Mouse (Mus musculus) embryo, embryonic 10.5 days (tissue): ENCODE results near the gene Prdm2.
A peak's percentile ranks its signal among the peaks of the same experiment; 100 is the strongest.

Source experiments
- DNase-seq: peaks from one replicate; pipeline ENCODE4 v3.0.0-alpha.2; 2015; ENCODE audit warnings: low spot score

The Prdm2 gene

DNA sequence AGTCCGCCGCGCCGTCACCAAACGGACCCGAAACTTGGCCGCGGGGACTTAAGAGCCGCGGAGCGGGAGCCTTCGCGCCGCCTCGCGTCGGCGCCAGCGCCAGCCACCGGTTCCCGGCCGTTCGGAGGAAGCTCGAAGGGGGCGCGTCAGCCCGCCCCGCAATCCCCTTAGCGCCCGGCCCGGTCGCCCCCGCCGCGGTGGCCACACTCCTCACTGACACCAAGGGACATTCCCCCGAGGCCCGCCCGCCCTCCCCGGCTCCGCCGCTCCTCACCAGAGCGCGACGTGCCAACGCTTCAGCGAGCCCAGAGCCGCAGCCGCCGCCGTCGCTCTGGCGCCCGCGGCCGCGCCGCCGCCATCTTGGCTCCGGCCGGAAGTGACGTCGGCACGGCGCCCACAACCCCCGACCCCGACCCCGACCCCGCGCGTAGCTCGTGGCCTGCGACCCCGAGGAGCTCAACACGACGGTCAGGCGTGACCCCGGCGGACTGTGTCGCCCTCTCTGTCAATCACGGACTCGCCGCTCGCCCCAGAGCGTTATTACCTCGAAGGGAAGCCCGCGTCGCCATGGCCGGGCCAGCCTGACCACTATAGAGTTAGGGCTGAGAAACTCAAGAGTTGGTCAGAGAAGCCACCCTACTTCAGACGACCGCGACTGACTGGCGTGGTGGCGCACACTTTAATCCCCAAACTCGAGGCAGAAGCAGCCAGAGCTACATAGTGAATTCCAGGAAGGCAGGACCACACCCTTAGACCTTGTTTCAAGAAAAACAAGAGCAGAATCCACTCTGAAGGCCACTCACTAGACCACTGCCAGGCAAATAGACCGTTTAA, at the start of gene Prdm2:
Prdm2 (minus strand) TSS at position 655 of the 834 bp plus-strand sequence.
- DNase-seq, result peak; percentile 81

GRCm38 (mm10) chr4:143259718-143260349, 47.0 kb upstream of the Prdm2 start:
- DNase-seq, result peak; percentile 46

DNA sequence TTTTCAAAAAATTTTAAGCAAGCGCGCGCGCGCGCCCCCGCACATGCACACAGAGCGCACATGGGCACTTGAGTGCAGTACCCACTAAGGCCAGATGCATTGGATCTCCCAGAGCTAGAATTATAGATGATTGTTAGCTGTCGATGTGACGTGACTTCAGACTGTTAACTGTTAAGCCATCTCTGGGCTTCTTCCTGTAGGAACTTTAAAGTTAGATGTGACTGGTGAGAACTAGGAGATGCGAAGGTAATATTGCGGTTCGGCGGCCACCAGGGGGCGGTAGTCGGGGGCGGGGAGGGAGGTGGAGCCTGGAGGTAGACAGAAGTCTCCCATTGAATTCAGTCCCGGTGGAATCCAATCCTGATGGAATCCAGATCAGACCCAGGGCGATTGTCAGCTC, 45.7 kb upstream of the Prdm2 start:
- peak; percentile 71 for DNase-seq

DNA sequence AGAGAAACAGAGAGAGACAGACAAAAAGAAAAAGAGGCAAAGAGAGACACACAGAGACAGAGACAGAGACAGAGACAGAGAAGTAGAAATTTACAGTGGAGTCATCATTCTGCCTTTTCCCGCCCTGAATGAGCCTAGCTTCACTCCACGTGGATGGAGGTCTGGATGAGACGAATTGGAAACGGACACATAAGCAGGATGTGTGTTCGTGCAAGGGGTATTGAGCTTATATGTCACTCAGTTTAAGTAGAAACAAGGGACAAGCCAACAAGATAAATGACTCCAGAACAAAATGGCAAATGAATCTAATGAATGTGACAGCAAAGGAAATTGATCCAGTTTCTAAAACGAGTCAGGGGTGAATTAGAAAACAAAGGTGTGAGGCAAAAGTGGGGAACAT, 45.2 kb upstream of the Prdm2 start:
- peak; percentile 17 for DNase-seq

DNA sequence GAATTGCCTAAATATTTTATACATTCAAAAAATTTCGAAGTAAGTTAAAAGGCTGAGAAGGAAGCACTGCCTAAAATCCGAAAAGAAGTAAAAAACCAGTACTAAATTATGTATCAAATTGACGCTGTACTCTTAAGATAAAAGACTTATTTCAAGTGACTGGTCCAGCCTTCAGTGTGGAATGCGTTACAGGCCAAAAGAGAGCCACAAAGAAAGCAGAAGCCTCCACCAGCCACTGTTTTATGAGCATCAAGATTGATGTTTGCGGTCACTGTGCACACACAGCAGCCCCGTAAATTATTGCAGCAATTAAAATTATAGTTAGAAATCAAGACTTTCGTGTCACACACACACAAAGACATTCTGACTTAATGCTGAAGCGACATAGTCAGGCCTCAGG, 42.7 kb upstream of the Prdm2 start:
- peak; percentile 22 for DNase-seq

DNA sequence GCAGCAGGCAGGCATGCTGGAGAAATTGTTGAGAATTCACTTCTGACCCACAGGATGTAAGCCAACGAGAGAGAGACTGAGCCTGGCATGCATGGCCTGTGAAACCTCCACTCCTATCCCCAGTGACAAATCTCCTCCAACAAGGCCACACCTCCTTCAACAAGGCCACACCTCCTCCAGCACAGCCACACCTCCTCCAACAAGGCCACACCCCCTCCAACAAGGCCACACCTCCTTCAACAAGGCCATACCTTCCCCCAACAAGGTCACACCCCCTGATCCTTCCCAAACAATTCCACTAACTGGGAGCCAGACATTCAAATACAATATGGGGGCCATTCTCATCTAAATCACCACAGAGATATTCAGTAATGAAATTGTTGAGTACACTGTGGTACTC, 40.6 kb upstream of the Prdm2 start:
- no peak for DNase-seq

GRCm38 (mm10) chr4:143248050-143248449, 35.3 kb upstream of the Prdm2 start:
- no peak for DNase-seq

GRCm38 (mm10) chr4:143241294-143241693, 28.5 kb upstream of the Prdm2 start:
- no peak for DNase-seq

DNA sequence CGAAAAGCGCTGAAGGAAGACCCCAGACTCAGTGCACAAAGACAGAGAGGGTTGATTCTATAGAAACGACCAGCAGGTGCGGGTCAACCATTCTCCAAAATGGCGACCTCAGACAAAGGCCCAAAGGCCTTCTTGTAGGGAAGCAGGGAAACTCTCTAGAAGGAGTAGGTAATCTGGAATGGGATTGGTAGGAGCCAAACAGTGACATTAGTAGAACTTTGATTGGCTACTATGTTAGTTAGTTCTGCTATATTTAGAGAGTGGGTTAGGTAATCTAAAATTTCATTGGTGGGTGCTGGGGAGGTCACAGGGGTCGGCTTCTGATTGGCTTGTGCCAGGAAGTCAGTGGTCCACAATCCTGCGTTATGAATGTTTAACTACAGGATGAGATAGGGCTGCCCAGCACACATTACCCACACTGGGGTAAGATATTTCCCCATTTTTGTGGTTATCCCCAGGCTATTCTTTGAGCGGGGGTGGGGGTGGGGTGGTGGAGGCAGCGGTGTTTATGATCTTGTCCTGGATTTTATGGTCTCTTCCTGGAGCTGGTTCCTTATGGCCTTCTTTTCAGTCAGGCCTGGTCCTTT, 26.9 kb upstream of the Prdm2 start:
- no peak for DNase-seq

- no peak for DNase-seq
Observed at GRCm38 (mm10) chr4:143239117-143239516, 26.3 kb upstream of the Prdm2 start.

DNA sequence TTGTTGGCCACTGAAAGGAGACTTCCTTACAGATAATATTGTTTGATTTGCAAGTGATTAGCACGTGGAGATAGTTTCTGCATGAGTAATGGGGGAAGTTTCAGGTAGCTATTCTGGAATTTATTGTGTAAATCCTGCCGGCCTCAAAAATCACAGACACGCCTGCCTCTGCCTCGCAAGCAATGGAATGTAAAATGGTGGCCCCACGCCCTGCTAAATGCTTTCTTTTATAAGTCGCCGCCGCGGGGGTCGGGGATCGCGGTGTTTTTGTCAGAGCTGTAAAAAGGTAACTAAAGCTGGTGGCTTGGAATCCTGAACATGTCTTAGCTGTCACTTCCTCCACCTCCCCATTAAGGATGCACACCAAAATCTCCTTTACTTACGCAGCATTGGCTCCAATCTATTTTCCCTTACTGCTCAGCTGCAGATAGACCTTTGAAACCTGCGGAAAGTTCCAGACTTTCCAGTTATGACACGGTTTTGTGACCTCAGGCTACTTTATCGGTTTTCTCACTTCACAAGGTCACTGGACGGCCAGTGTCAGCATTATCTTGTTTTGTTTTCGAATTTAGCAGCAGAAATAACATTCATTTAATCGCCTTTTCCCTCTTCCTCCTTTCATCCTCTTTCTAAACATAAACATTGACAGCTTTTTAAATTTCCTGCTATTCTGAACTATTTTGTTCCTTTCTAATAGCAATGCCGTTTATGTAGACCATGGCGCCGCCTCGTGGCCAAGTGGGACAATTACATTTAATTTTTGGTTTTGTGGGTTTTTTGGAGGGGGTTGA, 25.6 kb upstream of the Prdm2 start:
- DNase-seq, result peak; percentile 69

DNA sequence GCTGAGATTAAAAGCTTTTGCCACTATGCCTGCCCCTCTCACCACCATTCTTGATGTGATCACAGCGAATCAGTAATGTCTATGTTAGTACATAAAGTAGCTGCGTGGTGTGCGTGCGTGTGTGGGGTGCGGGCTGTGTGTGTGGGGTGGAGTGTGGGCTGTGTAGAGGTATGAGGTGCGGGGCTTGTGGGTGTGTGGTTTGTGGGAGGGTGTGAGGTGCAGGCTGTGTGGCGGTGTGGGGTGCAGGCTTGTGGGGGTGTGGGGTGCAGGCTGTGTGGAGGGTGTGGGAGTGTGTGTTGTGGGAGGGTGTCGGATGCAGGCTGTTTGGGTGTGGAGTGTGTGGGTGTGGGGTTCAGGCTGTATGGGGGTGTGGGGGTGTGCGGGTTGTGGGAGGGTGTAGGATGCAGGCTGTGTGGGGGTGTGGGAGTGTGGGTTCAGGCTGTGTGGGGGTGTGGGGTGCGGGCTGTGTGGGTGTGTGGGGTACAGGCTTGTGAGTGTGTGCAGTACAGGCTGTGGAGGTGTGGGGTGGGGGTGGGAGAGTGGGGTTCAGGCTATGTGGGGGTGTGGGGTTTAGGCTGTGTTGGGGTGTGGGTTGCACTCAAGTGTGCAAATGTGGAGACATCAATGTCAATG, 19.1 kb upstream of the Prdm2 start:
- DNase-seq, result no peak

DNA sequence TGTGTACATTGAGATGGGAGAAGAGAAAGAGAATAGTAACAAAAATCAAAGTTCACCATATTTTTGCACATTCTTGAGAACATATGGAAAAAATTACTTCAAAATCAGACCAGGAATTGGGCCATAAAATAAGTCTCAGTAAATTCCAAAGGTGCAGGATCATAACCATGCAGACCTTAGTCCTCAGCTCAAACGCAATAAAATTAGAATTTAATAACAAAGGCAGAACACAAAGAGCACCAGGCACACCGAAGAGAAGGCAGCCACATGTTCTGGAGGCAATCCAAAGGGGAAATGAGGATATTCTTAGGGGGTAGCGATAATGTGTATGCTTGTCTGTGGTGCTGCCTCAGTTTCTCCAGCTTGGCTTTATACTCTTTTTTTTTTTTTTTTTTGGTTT, 18.3 kb upstream of the Prdm2 start:
- DNase-seq, result no peak

DNA sequence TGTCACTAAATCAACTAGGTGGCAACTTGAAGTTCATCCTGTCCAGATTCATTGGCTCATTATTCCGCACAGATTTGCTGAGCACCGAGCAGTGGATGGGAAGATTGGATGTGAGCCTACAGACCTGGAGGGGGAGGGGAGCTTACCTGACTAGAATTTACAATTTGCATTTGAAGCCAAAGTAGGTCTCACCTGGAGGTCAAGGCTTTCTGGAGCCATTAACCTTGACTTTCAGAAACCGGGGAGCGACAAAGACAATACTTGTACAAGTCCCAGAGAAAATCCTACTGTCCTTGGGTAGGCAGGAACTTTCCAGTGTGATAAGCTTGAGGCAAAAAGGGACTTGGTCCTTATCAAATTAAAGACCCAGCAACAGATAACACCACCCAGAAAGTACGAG, 15.2 kb upstream of the Prdm2 start:
- DNase-seq, result no peak

DNA sequence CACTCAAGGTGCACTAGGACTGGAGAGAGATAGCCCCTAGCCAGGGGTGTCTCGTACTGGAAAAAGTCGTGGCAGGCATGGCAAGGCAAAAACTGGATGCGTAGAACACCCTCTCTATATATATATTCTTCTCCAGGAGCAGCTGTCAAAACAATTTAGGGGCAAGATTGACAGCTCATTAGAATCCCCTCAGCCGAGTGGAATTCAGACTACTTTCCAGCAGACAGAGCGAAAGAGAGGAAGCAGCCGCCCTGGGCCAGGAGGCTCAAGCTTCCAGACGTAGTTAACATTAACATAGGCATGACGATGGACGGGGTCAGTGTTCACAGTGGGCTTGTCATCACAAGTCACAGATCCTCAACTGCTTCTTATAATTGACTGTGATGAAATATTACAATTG, 13.1 kb upstream of the Prdm2 start:
- DNase-seq, result peak; percentile 38

- DNase-seq, result peak; percentile 48
Observed at GRCm38 (mm10) chr4:143219316-143219751, 6.5 kb upstream of the Prdm2 start.

GRCm38 (mm10) chr4:143218858-143219257, 6.1 kb upstream of the Prdm2 start:
- no peak for DNase-seq

- DNase-seq, result no peak
Observed at GRCm38 (mm10) chr4:143217189-143217588, 4.4 kb upstream of the Prdm2 start.

DNA sequence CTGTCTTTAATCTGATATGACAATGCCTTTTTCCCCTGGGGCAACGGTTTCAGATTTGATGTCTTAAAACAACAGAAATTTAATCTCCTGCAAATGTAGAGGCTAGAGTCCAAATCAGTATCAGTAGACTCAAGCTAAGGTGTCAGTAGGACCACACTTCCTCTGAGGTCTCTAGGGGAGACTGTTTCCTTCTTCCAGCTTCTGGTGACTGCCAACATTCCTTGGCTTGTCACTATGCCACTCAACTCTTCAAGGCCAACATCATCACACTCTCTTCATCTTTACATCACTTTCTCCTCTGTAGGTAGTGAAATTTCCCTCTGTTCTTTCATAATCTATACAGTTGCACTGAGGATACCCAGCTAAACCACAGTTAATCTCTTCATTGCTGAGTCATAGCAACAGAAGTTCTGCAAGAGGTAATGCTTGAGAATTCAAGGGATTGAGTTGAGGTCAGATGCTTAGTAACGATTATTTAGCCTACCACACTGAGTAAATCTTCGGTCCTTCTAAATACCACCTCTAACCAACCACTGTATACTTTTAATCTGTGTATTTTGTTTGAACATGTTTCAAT, 1.5 kb upstream of the Prdm2 start:
- no peak for DNase-seq

GRCm38 (mm10) chr4:143213571-143213970, 776 bp upstream of the Prdm2 start:
- no peak for DNase-seq

GRCm38 (mm10) chr4:143213175-143213479, 332 bp upstream of the Prdm2 start:
- DNase-seq, result no peak
